ENCODE assay signal across 16 mouse cellular contexts in the genomic region with DNA sequence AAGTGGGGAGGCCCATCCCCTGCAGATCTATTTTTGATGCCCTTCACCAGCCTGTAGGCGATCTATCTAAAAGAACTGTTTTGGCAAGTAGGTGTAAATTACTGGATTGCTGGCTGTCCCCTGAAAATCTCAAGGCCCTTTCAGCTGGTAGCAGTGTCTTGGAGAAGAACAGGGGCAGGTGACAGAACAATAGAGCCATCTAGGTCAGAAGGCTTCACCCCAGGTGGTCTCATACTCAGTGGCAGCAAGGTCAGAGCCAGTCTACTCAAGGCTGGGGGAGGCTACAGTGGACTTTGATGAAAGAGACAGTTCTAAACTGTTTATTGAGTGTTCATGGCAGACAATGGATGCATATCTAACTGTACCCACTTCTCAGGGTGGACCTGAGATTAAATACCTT. TPM values are rescaled to one million over a fixed set of nuclear protein-coding genes. Genes with fewer than 3 reads are reported as not detected.
"Had no signal": no experiment of that assay in that cellular context is flagged by ENCODE, and none has a peak within 500 bp of the region (broad histone marks: within the 10 kb centered on the region; RNA-seq: fewer than 3 reads in every experiment).

No protein-coding gene starts in this region.

- H3K27me3 ChIP-seq: liver, embryonic 13.5 days; midbrain, embryonic 12.5 days; midbrain, embryonic 15.5 days; neural tube, embryonic 12.5 days; neural tube, embryonic 15.5 days had no signal

- H3K4me3 ChIP-seq: left cerebral cortex, adult 2 months; liver, embryonic 13.5 days; midbrain, embryonic 12.5 days; midbrain, embryonic 15.5 days; neural tube, embryonic 12.5 days; neural tube, embryonic 15.5 days had no signal

- ATAC-seq: midbrain, embryonic 15.5 days had no signal

- H3K4me1 ChIP-seq: liver, embryonic 13.5 days; midbrain, embryonic 12.5 days; midbrain, embryonic 15.5 days; neural tube, embryonic 12.5 days; neural tube, embryonic 15.5 days had no signal

- H3K9ac ChIP-seq: liver, embryonic 13.5 days; midbrain, embryonic 12.5 days; midbrain, embryonic 15.5 days; neural tube, embryonic 12.5 days; neural tube, embryonic 15.5 days had no signal

- H3K27ac ChIP-seq: left cerebral cortex, adult 2 months; liver, embryonic 13.5 days; macrophage; midbrain, embryonic 12.5 days; midbrain, embryonic 15.5 days; neural tube, embryonic 12.5 days; neural tube, embryonic 15.5 days had no signal

- H3K36me3 ChIP-seq: liver, embryonic 13.5 days; midbrain, embryonic 12.5 days; midbrain, embryonic 15.5 days; neural tube, embryonic 12.5 days; neural tube, embryonic 15.5 days had no signal

- DNase-seq: kidney, adult 9 months; kidney, postnatal 14 days; kidney, postnatal 4 days; layer of hippocampus, postnatal 36 days; liver, embryonic 13.5 days; lung, adult 2 months; lung, postnatal 14 days; thymus, adult 2 months; thymus, postnatal 14 days; thymus, postnatal 4 days had no signal

- H3K4me2 ChIP-seq: liver, embryonic 13.5 days; midbrain, embryonic 12.5 days; midbrain, embryonic 15.5 days; neural tube, embryonic 12.5 days; neural tube, embryonic 15.5 days had no signal

- H3K9me3 ChIP-seq: liver, embryonic 13.5 days; midbrain, embryonic 12.5 days; midbrain, embryonic 15.5 days; neural tube, embryonic 12.5 days; neural tube, embryonic 15.5 days had no signal

RNA-seq across cellular contexts. Expression of gene Fermt2, which starts 29.1 kb away (rescaled TPM):
- polyA plus RNA-seq: macrophage had no signal
